Mouse (Mus musculus) cortical plate, adult 2 months (tissue): ENCODE measurements around the gene Olfr694. TPM values are rescaled to one million over a fixed set of nuclear protein-coding genes. Genes with fewer than 3 reads are reported as not detected.

Experiments used
- H3K27ac ChIP-seq: fragments of 200-500 bp; 2 replicates; pipeline ENCODE4 v1.5.1; 2012; ENCODE audit warnings: low read length, control low read depth, inconsistent platforms; ENCODE audit not compliant: insufficient read depth
- H3K4me1 ChIP-seq: fragments of 200-500 bp; 2 replicates; pipeline ENCODE4 v1.6.1; 2011; ENCODE audit warnings: low read length; ENCODE audit not compliant: control insufficient read depth, insufficient read depth
- H3K4me3 ChIP-seq: fragments of 200-500 bp; 2 replicates; pipeline ENCODE4 v1.5.1; 2011; ENCODE audit warnings: mild to moderate bottlenecking, low read length, control low read depth; ENCODE audit not compliant: insufficient read depth
- CTCF ChIP-seq: fragments of 200-500 bp; IDR thresholded peaks from 2 replicates; pipeline ENCODE4 v1.5.1; 2011; ENCODE audit warnings: mild to moderate bottlenecking, control low read depth, low read length; ENCODE audit not compliant: insufficient read depth; ENCODE audit errors: extremely low read depth
- POLR2A ChIP-seq: fragments of 200-500 bp; IDR thresholded peaks from 2 replicates; pipeline ENCODE4 v1.6.1; 2011; ENCODE audit warnings: mild to moderate bottlenecking, low read length, control low read depth; ENCODE audit not compliant: insufficient read depth; ENCODE audit errors: extremely low read depth
- polyA plus RNA-seq: library from polyadenylated mRNA; depleted of rRNA; stranded (reverse); fragments of >200 nt; gene quantifications from 2 replicates; pipeline ENCODE4 v1.2.3, GENCODE M21; 2012; rRNA removed

The Olfr694 gene
- polyA plus RNA-seq, 1 experiment, result not detected

DNA sequence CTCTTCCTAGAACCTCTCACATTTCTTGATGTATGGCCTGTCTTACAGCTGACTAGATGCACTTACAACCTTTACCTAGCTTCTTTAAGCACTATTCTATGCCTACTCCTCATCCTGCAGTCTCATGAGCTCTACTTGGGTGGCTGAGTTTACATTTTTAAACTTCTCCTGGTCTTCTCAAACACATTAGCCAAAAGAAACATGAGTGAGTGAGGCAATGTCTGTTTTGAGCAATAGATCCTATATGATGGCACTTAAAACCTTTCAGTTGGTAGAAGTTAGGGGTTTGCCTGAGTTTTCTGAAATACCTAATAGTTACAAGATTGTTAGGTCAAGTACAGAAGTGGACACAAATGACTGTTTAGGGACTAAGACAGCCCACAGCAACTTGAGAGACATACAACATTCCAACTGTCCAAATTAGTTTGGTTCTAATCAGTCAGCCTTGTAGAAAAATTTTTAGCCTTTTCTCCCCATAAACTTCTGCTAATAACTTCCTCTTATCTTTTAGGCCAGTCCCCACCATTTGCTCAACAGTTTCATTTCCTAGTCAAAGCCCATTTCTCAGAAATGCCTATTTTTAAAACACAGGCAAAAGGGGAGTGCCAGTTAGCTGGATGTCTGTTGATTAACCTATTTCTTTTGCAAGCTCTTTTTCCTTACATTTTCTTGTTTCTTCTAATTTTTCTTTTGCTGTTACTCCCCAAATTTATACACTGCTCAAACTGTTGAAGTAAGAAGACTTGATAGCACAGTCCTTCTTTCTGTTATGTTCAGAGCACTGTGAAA lies 39.9 kb downstream of the Olfr694 start:
- no peak for TF ChIP-seq POLR2A
- TF ChIP-seq CTCF, result no peak
- Histone ChIP-seq H3K27ac (no peak overlapping the region), H3K4me1 (no peaks in the 10 kb centered on the region), H3K4me3 (no peak overlapping the region)

DNA sequence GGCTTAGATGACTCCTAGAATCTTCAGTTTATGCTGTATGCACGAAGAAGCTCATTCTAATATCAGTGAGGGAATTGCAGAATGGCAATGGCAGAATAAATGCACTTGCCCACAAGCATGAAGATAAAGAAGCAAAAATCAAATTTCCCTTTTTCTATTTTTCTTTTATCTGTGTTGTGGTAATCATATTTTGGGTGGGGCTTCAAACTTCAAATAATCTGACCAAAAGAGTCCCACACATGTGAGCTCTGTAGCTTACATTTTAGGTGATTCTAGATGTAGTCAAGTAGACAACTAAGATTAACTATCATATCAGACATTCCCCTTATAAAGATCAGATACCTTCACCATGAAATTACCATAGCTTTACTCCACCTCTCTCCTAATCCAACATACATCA lies 41.8 kb downstream of the Olfr694 start:
- Histone ChIP-seq H3K27ac (no peak overlapping the region), H3K4me3 (no peak overlapping the region), H3K4me1 (no peaks in the 10 kb centered on the region)
- TF ChIP-seq CTCF, result no peak
- no peak for TF ChIP-seq POLR2A

DNA sequence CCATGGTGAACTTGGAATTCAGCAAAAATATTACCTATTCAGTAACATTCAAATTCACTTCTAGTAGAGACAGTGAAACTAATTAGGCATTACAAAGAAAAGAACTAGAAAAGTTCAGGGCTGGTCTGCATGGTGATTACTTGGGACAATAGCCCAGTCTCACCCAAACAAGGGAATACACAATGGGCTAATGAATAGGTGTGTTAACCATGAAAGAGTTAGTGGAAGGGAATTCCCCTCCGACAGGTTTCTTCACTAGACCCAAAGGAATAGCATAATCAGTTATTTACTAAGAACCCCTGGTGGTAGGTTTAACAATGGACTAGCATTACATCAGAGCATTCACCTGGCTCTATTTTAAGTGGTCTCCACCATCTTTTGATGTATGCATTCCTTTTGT lies 46.4 kb downstream of the Olfr694 start:
- TF ChIP-seq POLR2A (no peak), CTCF (no peak)
- H3K27ac ChIP-seq, result no peak overlapping the region
- no peak overlapping the region for H3K4me3 ChIP-seq
- H3K4me1 ChIP-seq, result no peaks in the 10 kb centered on the region

- H3K4me3 ChIP-seq, result no peak overlapping the region
- no peak overlapping the region for H3K27ac ChIP-seq
- TF ChIP-seq POLR2A (no peak), CTCF (no peak)
- H3K4me1 ChIP-seq, result no peaks in the 10 kb centered on the region
Measured at GRCm38 (mm10) chr7:106644222-106644870, 47.3 kb downstream of the Olfr694 start.

- TF ChIP-seq CTCF (no peak), POLR2A (no peak)
- Histone ChIP-seq H3K4me1 (no peaks in the 10 kb centered on the region), H3K27ac (no peak overlapping the region), H3K4me3 (no peak overlapping the region)
Measured at GRCm38 (mm10) chr7:106640839-106641238, 50.8 kb downstream of the Olfr694 start.

GRCm38 (mm10) chr7:106635560-106635959 lies 56.1 kb downstream of the Olfr694 start:
- Histone ChIP-seq H3K4me1 (no peaks in the 10 kb centered on the region), H3K27ac (no peak overlapping the region)
- no peak for TF ChIP-seq POLR2A
- no peak for TF ChIP-seq CTCF

More at GRCm38 (mm10) chr7:106635560-106635959, 56.1 kb downstream of the Olfr694 start:
- no peak overlapping the region for H3K4me3 ChIP-seq

Other genes with a start within 250 kb of the Olfr694 start
- not detected in 2 replicates for gene Olfr693, start 11.2 kb downstream of the Olfr694 start, polyA plus RNA-seq
- gene Olfr695, start 24.6 kb upstream of the Olfr694 start, polyA plus RNA-seq, result not detected in 2 replicates
- gene Olfr697, start 50.6 kb upstream of the Olfr694 start, polyA plus RNA-seq, result not detected in 2 replicates
- gene Olfr698, start 63.6 kb upstream of the Olfr694 start, polyA plus RNA-seq, result not detected in 2 replicates
- gene Olfr699, start 101.4 kb upstream of the Olfr694 start, polyA plus RNA-seq, result not detected in 2 replicates
- gene Olfr700, start 117.0 kb upstream of the Olfr694 start, polyA plus RNA-seq, result not detected in 2 replicates
- not detected in 2 replicates for gene Olfr701, start 122.3 kb upstream of the Olfr694 start, polyA plus RNA-seq
- not detected in 2 replicates for gene Olfr702, start 142.1 kb upstream of the Olfr694 start, polyA plus RNA-seq
- not detected in 2 replicates for gene Olfr703, start 151.5 kb upstream of the Olfr694 start, polyA plus RNA-seq
- gene Olfr704, start 171.4 kb upstream of the Olfr694 start, polyA plus RNA-seq, result not detected in 2 replicates
- not detected in 2 replicates for gene Olfr705, start 185.1 kb upstream of the Olfr694 start, polyA plus RNA-seq
- gene Olfr706, start 196.3 kb upstream of the Olfr694 start, polyA plus RNA-seq, result not detected in 2 replicates
- gene Olfr707, start 209.4 kb upstream of the Olfr694 start, polyA plus RNA-seq, result not detected in 2 replicates
- gene Olfr1532-ps1, start 216.2 kb upstream of the Olfr694 start, polyA plus RNA-seq, result not detected in 2 replicates
- gene Olfr709-ps1, start 240.4 kb upstream of the Olfr694 start, polyA plus RNA-seq, result not detected in 2 replicates